Mouse (Mus musculus): ENCODE measurements around the gene Fndc8. TPM values are rescaled to one million over a fixed set of nuclear protein-coding genes. Genes with fewer than 3 reads are reported as not detected.

Fndc8 gene
- polyA plus RNA-seq, 1 experiment = 0.11 TPM

- no peak overlapping the region for H3K4me3 ChIP-seq (replicated peaks; ENCODE audit: extremely low read depth, low read depth, low read length)
- peaks cover under 1% of the 10 kb centered on the region; the same call in 1 of the 2 replicates for H3K4me1 ChIP-seq (ENCODE audit: control insufficient read depth, insufficient read depth, low read length)
- TF ChIP-seq CTCF (IDR thresholded peaks at IDR 0.05; ENCODE audit: insufficient read depth, low read length) (no peak), POLR2A (IDR thresholded peaks at IDR 0.05; ENCODE audit: borderline replicate concordance, extremely low read depth, low read depth, low read length) (no peak)
- DNase-seq = no peak
- WGBS = 81% methylated on average over 8 of the region's 8 CpGs
Measured at GRCm38 (mm10) chr11:82883180-82883579, 8.7 kb upstream of the Fndc8 start.

- 88% methylated on average over 3 of the region's 3 CpGs for WGBS
- peaks cover 6% of the 10 kb centered on the region; the same call in 1 of the 2 replicates for H3K4me1 ChIP-seq (ENCODE audit: control insufficient read depth, insufficient read depth, low read length)
- H3K4me3 ChIP-seq (replicated peaks; ENCODE audit: extremely low read depth, low read depth, low read length) = no peak overlapping the region
- no peak for DNase-seq
- TF ChIP-seq POLR2A (IDR thresholded peaks at IDR 0.05; ENCODE audit: borderline replicate concordance, extremely low read depth, low read depth, low read length) (no peak), CTCF (IDR thresholded peaks at IDR 0.05; ENCODE audit: insufficient read depth, low read length) (no peak)
Measured at GRCm38 (mm10) chr11:82886559-82886958, 5.4 kb upstream of the Fndc8 start.

- no peak overlapping the region for H3K4me3 ChIP-seq (replicated peaks; ENCODE audit: extremely low read depth, low read depth, low read length)
- WGBS = 44% methylated on average over 10 of the region's 10 CpGs
Measured at GRCm38 (mm10) chr11:82888491-82888946, 3.4 kb upstream of the Fndc8 start.

GRCm38 (mm10) chr11:82889524-82890341 lies 2.2 kb upstream of the Fndc8 start:
- H3K4me1 ChIP-seq (ENCODE audit: control insufficient read depth, insufficient read depth, low read length) = peaks cover 6% of the 10 kb centered on the region; the same call in 1 of the 2 replicates
- 4% methylated on average over 31 of the region's 31 CpGs for WGBS
- peak overlapping the region; percentile 88 for H3K4me3 ChIP-seq (replicated peaks; ENCODE audit: extremely low read depth, low read depth, low read length)
- peak; percentile 26 for DNase-seq
- TF ChIP-seq POLR2A (IDR thresholded peaks at IDR 0.05; ENCODE audit: borderline replicate concordance, extremely low read depth, low read depth, low read length) (no peak), CTCF (IDR thresholded peaks at IDR 0.05; ENCODE audit: insufficient read depth, low read length) (no peak)

More at GRCm38 (mm10) chr11:82888491-82888946, 3.4 kb upstream of the Fndc8 start:
- DNase-seq = no peak
- TF ChIP-seq CTCF (IDR thresholded peaks at IDR 0.05; ENCODE audit: insufficient read depth, low read length) (no peak), POLR2A (IDR thresholded peaks at IDR 0.05; ENCODE audit: borderline replicate concordance, extremely low read depth, low read depth, low read length) (no peak)
- H3K4me1 ChIP-seq (ENCODE audit: control insufficient read depth, insufficient read depth, low read length) = peaks cover 6% of the 10 kb centered on the region; the same call in 1 of the 2 replicates

- DNase-seq = peak; percentile 93
- peak within 1 kb of the TSS; percentile 88 for H3K4me3 ChIP-seq (replicated peaks; ENCODE audit: extremely low read depth, low read depth, low read length)
- under 1% methylated on average over 26 of the region's 26 CpGs for WGBS
- peak; percentile 91 for TF ChIP-seq CTCF (IDR thresholded peaks at IDR 0.05; ENCODE audit: insufficient read depth, low read length)
- peak; percentile 83; the same call in 1 of the 2 replicates for TF ChIP-seq POLR2A (IDR thresholded peaks at IDR 0.05; ENCODE audit: borderline replicate concordance, extremely low read depth, low read depth, low read length)
- H3K4me1 ChIP-seq (ENCODE audit: control insufficient read depth, insufficient read depth, low read length) = peaks cover 6% of the 10 kb centered on the region; the same call in 1 of the 2 replicates
Measured at GRCm38 (mm10) chr11:82890342-82890762, 1.6 kb upstream of the Fndc8 start, which contains the start of gene Rad51d. Rad51d (minus strand) TSS chr11:82890614.

GRCm38 (mm10) chr11:82897478-82897877 lies 5.6 kb downstream of the Fndc8 start:
- TF ChIP-seq CTCF (IDR thresholded peaks at IDR 0.05; ENCODE audit: insufficient read depth, low read length) (no peak), POLR2A (IDR thresholded peaks at IDR 0.05; ENCODE audit: borderline replicate concordance, extremely low read depth, low read depth, low read length) (no peak)
- DNase-seq = no peak
- 73% methylated on average over 10 of the region's 10 CpGs for WGBS
- no peak overlapping the region for H3K4me3 ChIP-seq (replicated peaks; ENCODE audit: extremely low read depth, low read depth, low read length)
- no peaks in the 10 kb centered on the region for H3K4me1 ChIP-seq (ENCODE audit: control insufficient read depth, insufficient read depth, low read length)

GRCm38 (mm10) chr11:82899720-82900119 lies 7.8 kb downstream of the Fndc8 start:
- 90% methylated on average over 5 of the region's 5 CpGs for WGBS
- Histone ChIP-seq H3K4me1 (ENCODE audit: control insufficient read depth, insufficient read depth, low read length) (no peaks in the 10 kb centered on the region), H3K4me3 (replicated peaks; ENCODE audit: extremely low read depth, low read depth, low read length) (no peak overlapping the region)
- DNase-seq = no peak
- no peak for TF ChIP-seq POLR2A (IDR thresholded peaks at IDR 0.05; ENCODE audit: borderline replicate concordance, extremely low read depth, low read depth, low read length)

GRCm38 (mm10) chr11:82901606-82902310 lies 9.8 kb downstream of the Fndc8 start:
- WGBS = 93% methylated on average over 20 of the region's 20 CpGs
- H3K4me1 ChIP-seq (ENCODE audit: control insufficient read depth, insufficient read depth, low read length) = no peaks in the 10 kb centered on the region
- TF ChIP-seq CTCF (IDR thresholded peaks at IDR 0.05; ENCODE audit: insufficient read depth, low read length) (no peak), POLR2A (IDR thresholded peaks at IDR 0.05; ENCODE audit: borderline replicate concordance, extremely low read depth, low read depth, low read length) (no peak)
- DNase-seq = no peak
- no peak overlapping the region for H3K4me3 ChIP-seq (replicated peaks; ENCODE audit: extremely low read depth, low read depth, low read length)

- TF ChIP-seq CTCF (IDR thresholded peaks at IDR 0.05; ENCODE audit: insufficient read depth, low read length) = no peak
- TF ChIP-seq POLR2A (IDR thresholded peaks at IDR 0.05; ENCODE audit: borderline replicate concordance, extremely low read depth, low read depth, low read length) = no peak
- no peak for DNase-seq
- no peak overlapping the region for H3K4me3 ChIP-seq (replicated peaks; ENCODE audit: extremely low read depth, low read depth, low read length)
- H3K4me1 ChIP-seq (ENCODE audit: control insufficient read depth, insufficient read depth, low read length) = peaks cover 4% of the 10 kb centered on the region
- WGBS = 56% methylated on average over 8 of the region's 8 CpGs
Measured at GRCm38 (mm10) chr11:82904952-82905351, 13.0 kb downstream of the Fndc8 start.
